Mouse (Mus musculus) cerebellum, postnatal 25 days (tissue): ENCODE data around the gene Xrn2.
"Not testable (repeated sequence)": the region's sequence is repeated elsewhere in the genome, so short reads cannot be mapped to it uniquely, and the experiment has no call there.

Experiments
- DNase-seq, 2 experiments: peaks; one replicate each; pipeline ENCODE4 v3.0.0; 2021; ENCODE audit warnings: mixed read lengths in 2 of 2

The Xrn2 gene

GRCm38 (mm10) chr2:147012623-147013184 is at the start of gene Xrn2:
Xrn2 (plus strand) TSS chr2:147012996.
- DNase-seq, result peak; percentile 98

- no peak for DNase-seq
These were observed 37.8 kb upstream of the Xrn2 start for GRCm38 (mm10) chr2:146975024-146975423.

- DNase-seq, result no peak
These were observed 37.3 kb upstream of the Xrn2 start for GRCm38 (mm10) chr2:146975453-146976028.

- DNase-seq, result no peak
These were observed 30.0 kb upstream of the Xrn2 start for GRCm38 (mm10) chr2:146982786-146983185.

GRCm38 (mm10) chr2:146984831-146985230 is 28.0 kb upstream of the Xrn2 start:
- no peak for DNase-seq

DNA sequence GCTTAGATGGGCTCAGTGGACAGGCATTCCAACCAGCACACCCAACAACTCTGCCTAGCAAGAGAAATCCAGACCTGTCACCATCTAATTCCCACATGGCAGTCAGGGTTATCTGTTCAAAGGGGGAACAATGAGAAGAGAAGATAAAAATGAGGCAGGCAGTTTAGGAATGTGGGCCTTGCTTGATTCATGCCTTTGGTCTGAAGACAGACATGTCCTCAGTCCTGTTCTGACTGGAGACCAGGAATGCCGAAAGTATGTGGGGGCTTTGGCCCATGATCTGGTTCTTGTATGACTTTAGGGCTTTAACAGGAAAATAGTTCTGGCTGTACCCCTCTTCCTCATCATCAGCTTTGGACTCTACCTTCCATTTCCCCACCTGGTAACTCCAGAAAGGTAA is 27.0 kb upstream of the Xrn2 start:
- no peak for DNase-seq

DNA sequence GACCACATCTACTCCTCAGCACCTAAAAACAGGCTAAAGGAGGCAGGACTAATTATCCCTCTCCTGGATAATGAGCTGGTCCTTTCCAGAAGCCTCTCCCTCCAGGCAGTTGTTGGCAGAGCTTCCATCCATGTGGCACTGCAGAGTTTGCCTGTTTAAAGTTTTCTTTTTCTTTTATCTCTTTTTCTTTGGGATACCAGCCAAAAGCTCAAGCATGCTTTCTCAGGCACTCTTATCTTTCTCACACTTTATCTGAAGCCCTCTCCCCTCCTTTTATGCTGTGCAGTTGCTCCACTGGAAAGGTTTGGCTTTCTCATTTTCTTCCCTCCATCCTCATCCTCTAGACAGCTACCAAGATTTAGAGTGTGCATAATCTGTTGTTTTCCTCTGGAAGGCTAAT is 26.4 kb upstream of the Xrn2 start:
- no peak for DNase-seq

- DNase-seq, result no peak
These were observed 5.5 kb upstream of the Xrn2 start for GRCm38 (mm10) chr2:147007265-147007664.

DNA sequence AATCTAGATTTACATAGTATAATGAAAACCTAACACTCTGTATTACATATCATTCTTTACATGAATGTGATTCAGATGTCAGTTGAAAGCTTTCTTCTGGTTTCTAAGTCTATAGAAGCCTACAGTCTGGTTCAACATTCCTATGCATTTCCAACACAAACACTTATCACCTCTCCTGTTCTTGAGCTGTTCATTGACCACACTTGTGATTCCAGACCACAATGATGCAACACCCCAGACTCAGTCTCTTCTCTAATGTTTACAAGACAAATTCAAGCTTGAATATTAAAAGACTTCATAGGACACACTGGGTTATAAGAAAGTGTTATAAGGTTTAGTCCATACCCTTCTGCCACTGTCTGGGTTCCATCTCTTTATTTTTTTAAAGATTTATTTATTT is 3.7 kb upstream of the Xrn2 start:
- no peak for DNase-seq

DNA sequence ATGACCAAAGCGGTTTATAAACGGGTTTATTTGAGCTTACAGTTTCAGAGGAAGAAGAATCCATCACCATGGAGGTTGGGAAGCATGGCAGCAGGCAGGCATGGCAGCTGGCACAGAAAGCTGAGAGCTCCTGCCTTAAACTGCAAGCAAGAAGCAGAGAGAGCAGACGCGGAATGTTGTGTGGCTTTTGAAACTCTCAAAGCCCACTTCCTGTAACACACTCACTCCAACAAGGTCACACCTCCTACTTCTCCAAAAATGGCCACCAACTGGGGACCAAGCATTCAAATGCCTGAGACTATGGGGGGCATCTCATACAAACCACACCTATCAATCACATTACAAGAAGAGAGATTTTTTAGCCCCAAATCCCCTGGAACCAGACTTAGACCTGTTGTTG is 2.7 kb upstream of the Xrn2 start:
- no peak for DNase-seq

DNA sequence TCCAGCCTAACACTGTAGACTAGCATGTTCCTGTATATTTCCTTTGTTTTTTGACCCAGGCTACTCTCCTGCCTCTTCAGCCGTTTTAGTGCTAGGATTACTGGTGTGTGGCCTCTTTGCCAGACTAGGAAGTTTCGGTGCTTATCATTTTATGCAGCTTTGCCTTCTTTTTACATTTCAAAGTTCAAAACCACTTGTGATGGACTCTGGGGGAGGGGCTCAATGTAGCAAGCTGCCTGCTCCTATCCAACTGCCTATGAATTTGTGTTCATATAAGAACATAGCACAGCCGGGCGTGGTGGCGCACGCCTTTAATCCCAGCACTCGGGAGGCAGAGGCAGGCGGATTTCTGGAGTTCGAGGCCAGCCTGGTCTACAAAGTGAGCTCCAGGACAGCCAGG is 1.8 kb upstream of the Xrn2 start:
- DNase-seq, result no peak

- no peak for DNase-seq
These were observed 1.2 kb upstream of the Xrn2 start for GRCm38 (mm10) chr2:147011474-147012140.

DNA sequence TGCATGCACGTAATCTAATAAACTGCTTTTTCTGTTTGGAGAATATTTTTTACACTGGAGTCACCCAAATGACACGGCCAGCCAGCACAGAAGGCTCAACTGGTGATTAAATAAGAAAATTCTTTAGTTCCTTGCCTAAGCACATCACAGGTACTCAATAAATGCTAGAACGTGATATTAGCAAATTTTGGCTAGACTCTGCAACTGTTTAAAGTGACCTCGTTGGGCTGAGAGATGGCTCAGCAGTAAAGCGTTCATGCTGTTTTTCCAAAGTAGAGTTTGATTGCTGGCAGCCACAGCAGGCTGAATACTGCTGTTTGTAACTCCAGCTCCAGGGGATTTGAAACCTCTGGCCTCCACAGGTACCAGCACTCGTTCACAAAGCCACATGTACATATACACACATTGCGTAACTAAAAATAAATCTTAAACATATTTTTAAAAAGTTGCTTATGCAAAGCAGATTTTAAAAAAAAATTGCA is 614 bp upstream of the Xrn2 start:
- peak; percentile 11 to 19 for DNase-seq

DNA sequence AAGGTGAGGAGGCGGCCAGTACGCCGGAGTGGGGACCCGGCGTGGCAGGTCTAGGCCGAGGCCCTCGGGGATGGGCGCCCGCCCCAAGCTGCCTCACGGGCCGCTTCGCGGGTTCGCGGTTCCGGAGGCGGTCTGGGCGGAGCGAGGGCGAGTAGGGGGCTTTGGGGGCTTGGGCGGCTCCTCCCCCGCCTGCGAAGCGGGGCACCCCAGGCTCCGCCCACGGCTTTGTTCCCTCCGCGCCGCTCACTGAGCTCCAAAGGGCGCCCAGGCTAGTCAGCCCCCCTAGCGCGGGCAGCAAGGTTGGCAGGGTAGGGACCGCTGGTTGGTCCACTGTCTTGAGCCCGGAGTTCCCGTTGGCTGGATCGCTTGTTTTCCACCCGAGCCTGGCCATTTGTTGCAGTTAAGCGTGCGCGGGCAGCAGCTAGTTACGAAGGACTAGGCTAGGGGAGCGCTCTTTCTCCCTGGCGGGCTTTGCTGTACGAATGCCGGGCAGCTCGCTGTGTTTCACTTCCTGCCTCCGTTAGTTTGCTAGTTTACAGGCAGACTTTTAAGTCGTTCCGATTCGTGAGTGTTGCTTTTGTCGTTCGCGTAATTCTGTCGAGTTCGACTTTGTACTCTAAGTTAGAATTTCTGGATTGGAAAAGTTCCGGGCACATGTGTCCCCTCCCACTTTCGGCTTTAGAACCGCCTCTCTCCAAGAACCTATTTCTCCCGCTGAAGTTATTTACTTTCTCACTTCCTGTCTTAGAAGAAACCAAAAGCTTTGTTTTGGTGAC is 586 bp downstream of the Xrn2 start:
- DNase-seq, result peak in 1 of 2 experiments; percentile 72

GRCm38 (mm10) chr2:147014101-147014886 is 1.5 kb downstream of the Xrn2 start:
- no peak for DNase-seq

GRCm38 (mm10) chr2:147022041-147022440 is 9.2 kb downstream of the Xrn2 start:
- DNase-seq, result not testable (repeated sequence)

DNA sequence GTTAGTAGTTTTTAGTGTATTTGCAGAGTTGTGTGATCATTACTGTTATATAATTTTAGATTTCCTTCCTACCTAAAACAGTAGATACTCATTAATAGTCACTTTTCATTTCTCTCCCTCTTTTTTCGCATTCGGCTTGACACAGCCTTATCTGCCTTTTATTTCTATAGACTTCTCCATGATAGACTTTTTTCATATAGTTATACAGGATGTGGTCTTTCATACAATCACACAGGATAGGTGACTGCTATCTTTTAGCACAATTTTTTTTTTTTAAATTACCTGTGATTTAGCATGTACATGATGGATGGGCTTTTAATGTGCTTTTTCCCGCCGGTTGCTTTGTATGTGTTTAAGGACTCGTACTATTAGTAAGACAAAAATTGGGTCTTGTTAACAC is 10.3 kb downstream of the Xrn2 start:
- DNase-seq, result no peak

DNA sequence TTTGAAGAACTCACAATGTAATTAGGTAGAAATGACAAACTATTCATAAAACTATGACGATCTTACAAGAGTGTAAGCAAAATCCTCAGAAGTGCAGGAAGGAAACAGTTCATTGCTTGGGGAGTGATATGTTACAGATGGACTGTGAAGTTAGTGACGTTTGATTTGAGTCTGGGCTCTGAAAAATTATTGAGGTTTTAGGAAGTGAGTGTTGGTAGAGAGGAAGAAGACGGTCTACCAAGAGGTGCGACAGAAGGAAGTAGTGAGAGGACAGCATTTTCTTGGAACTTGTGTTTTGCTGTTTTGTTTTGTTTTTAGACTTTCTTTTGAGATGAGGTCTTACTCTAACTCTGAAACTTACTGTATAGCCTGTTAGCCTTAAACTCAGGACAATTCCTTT is 10.8 kb downstream of the Xrn2 start:
- DNase-seq, result no peak

- no peak for DNase-seq
These were observed 20.3 kb downstream of the Xrn2 start for GRCm38 (mm10) chr2:147033065-147033464.

DNA sequence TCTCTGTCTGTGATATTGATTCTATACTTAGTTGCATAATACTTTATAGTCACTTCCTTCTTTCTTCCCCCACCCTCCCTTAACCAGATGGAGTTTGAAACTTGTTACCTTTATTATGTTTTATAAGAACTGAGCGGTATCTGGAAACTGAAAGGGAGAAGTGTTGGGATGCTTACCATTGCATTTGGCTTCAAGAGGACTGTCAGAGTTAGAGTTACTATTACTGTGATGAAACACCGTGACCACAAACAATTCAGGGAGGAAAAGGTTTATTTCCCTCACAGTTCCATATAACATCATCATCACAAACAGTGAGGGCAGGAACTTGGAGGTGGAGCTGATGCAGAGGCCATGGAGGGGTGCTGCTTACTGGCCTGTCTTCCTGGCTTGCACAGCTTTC is 23.1 kb downstream of the Xrn2 start:
- DNase-seq, result no peak

DNA sequence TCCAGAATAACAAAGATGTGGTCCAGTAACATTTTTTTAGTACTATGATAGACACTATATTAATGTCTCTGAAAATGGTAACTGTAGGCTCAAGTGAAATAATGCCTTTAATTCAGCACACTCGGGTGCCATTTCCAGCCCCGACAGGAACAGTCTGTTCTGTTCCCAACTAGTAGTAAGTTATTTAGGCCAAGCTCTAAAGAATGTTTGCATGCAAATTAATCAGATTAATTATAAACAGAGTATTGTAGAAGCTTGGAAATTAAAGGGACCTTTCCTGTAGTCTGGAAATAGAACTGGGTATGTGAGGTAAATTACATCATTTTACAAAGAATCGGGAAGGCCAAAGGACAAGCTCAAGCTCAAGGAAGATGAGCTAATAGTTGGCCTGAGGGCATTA is 34.3 kb downstream of the Xrn2 start:
- DNase-seq, result no peak

DNA sequence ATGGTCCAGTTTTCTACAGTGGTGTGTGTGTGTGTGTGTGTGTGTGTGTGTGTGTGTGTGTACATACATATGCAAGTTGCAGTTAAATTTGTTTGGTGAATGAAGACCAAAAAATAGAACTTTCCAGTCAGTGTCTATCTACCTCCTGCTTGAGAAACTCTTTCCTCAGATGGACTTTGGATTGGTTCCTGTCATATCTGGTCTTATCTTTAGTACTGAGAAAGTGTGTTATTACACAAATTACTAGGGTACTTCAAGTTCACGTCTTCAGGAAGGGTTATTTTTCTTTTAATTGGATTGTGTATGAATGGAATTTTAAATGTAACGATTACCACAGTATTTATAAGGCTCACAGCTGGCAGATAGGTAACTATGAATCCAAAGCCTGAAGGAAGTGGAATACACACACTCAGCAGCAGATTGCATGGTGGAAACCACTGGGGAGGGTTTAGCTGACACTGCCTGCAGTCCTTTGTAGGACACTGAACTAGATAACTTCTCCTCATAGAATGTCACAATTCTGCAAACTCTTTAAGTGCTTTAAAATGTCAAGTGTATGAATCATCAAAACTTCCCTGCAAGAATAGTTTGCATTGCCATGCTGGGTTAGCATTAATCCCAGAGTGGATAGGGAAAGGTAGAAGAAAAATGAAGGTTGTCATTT is 40.6 kb downstream of the Xrn2 start:
- no peak for DNase-seq
